Mouse (Mus musculus) limb, embryonic 11.5 days (tissue): ENCODE data around the gene Hras. TPM values are rescaled to one million over a fixed set of nuclear protein-coding genes. Genes with fewer than 3 reads are reported as not detected.

Source experiments
- ATAC-seq: fragments of 200-750 bp; cut with Nextera tagmentation; 2 replicates; pipeline ENCODE4 v1.8.0; 2017; ENCODE audit warnings: low read depth; ENCODE audit not compliant: insufficient number of reproducible peaks, low FRiP score, low TSS enrichment
- DNase-seq: peaks from one replicate; pipeline ENCODE4 v3.0.0-alpha.2; 2015; ENCODE audit warnings: low spot score
- H3K27ac ChIP-seq: fragments of 300-500 bp; sonication (generic); replicated peaks from 2 replicates; pipeline ENCODE4 v1.5.1; 2014; ENCODE audit warnings: low read depth, mild to moderate bottlenecking, low read length
- H3K27me3 ChIP-seq: fragments of 300-500 bp; sonication (generic); 2 replicates; pipeline ENCODE4 v1.6.1; 2014; ENCODE audit warnings: mild to moderate bottlenecking, low read length, mixed read lengths; ENCODE audit not compliant: control insufficient read depth, insufficient read depth
- H3K36me3 ChIP-seq: fragments of 300-500 bp; sonication (generic); 2 replicates; pipeline ENCODE4 v1.6.1; 2014; ENCODE audit warnings: mild to moderate bottlenecking, low read length, moderate library complexity, mixed read lengths; ENCODE audit not compliant: control insufficient read depth, insufficient read depth
- H3K4me1 ChIP-seq: fragments of 300-500 bp; sonication (generic); 2 replicates; pipeline ENCODE4 v1.6.1; 2014; ENCODE audit warnings: low read length, mixed read lengths; ENCODE audit not compliant: control insufficient read depth, insufficient read depth
- H3K4me2 ChIP-seq: fragments of 300-500 bp; sonication (generic); 2 replicates; pipeline ENCODE4 v1.6.1; 2014; ENCODE audit warnings: low read depth, mild to moderate bottlenecking, moderate library complexity; ENCODE audit not compliant: severe bottlenecking
- H3K4me3 ChIP-seq: fragments of 300-500 bp; sonication (generic); 2 replicates; pipeline ENCODE4 v1.5.1; 2014; ENCODE audit warnings: low read depth, low read length
- H3K9ac ChIP-seq: fragments of 300-500 bp; sonication (generic); 2 replicates; pipeline ENCODE4 v1.6.1; 2014; ENCODE audit warnings: mild to moderate bottlenecking, low read length
- H3K9me3 ChIP-seq: fragments of 300-500 bp; sonication (generic); 2 replicates; pipeline ENCODE4 v1.6.1; 2016; ENCODE audit warnings: low read length; ENCODE audit not compliant: control insufficient read depth
- WGBS: fragments of 180-500 bp; shearing (Covaris S2); extraction: QIAGEN DNeasy Blood & Tissue Kit; methylation state at CpG from one replicate; pipeline ENCODE4 v1.1.7; 2014; 5-methylcytosine and 5-hydroxymethylcytosine counted together
- polyA plus RNA-seq: library from polyadenylated mRNA; unstranded; fragments of >200 nt; fragmentation: Nextera tagmentation; extraction: Ambion mirVana; gene quantifications from 2 replicates; pipeline ENCODE4 v1.2.1, GENCODE M21; 2014

Hras gene
- polyA plus RNA-seq, 1 experiment from 2014 or later = 98.7 TPM

- ATAC-seq = no peak
- H3K4me1 ChIP-seq = peaks cover 7% of the 10 kb centered on the region
- H3K4me2 ChIP-seq = no peak overlapping the region
- DNase-seq = no peak
- no peaks in the 10 kb centered on the region for H3K9me3 ChIP-seq
- 73% methylated on average over 3 of the region's 3 CpGs for WGBS
- no peak overlapping the region for H3K9ac ChIP-seq
- peaks cover 18% of the 10 kb centered on the region for H3K36me3 ChIP-seq
- no peak overlapping the region for H3K27ac ChIP-seq
- no peaks in the 10 kb centered on the region for H3K27me3 ChIP-seq
- H3K4me3 ChIP-seq = no peak overlapping the region
Observed at GRCm38 (mm10) chr7:141188194-141188593, 5.6 kb downstream of the Hras start.

GRCm38 (mm10) chr7:141176173-141176572 lies 17.6 kb downstream of the Hras start:
- Histone ChIP-seq H3K4me3 (no peak overlapping the region), H3K9me3 (no peaks in the 10 kb centered on the region), H3K36me3 (no peaks in the 10 kb centered on the region), H3K9ac (no peak overlapping the region), H3K4me2 (no peak overlapping the region), H3K27ac (no peak overlapping the region), H3K4me1 (peaks cover 8% of the 10 kb centered on the region), H3K27me3 (no peaks in the 10 kb centered on the region)
- DNase-seq = peak; percentile 93
- WGBS = 6% methylated on average over 8 of the region's 8 CpGs
- no peak for ATAC-seq

GRCm38 (mm10) chr7:141175068-141175467 lies 18.7 kb downstream of the Hras start:
- Histone ChIP-seq H3K9me3 (no peaks in the 10 kb centered on the region), H3K27me3 (no peaks in the 10 kb centered on the region), H3K4me3 (no peak overlapping the region), H3K27ac (no peak overlapping the region), H3K36me3 (no peaks in the 10 kb centered on the region), H3K4me2 (no peak overlapping the region), H3K4me1 (peaks cover 8% of the 10 kb centered on the region), H3K9ac (no peak overlapping the region)
- WGBS = 85% methylated on average over 4 of the region's 4 CpGs
- DNase-seq (no peak), ATAC-seq (no peak)

DNA sequence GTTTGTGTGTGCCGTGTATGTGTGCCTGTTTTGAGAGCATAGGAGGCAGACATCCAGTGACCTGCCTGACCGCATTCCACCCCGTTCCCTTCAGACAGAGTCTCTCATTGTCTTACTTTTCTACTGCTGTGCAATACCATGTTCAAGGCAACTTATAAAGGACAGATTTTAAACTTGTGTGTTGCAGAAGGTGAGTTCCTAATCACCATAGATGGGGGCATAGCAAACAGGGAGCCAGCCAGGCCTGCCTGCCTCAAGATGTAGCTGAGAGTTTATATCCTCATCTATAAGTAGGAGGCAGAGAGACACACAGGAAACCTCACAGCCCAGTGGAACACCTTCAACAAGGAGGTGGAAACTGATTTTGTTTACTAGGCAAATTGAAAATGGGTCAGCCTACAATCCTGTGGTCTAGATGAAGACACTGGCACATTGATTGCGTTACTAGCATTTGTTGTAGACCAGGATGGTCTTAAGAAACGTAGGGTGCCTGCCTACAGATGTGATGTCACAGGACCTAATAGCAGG lies 20.4 kb downstream of the Hras start:
- no peak overlapping the region; the same call in 1 of the 2 replicates for H3K9ac ChIP-seq
- H3K27ac ChIP-seq = peak overlapping the region; percentile 59; the same call in 1 of the 2 replicates
- DNase-seq = no peak
- H3K27me3 ChIP-seq = no peaks in the 10 kb centered on the region
- ATAC-seq = no peak
- H3K9me3 ChIP-seq = no peaks in the 10 kb centered on the region
- H3K4me3 ChIP-seq = no peak overlapping the region
- peaks cover 8% of the 10 kb centered on the region for H3K4me1 ChIP-seq
- no peaks in the 10 kb centered on the region for H3K36me3 ChIP-seq
- 91% methylated on average over 5 of the region's 5 CpGs for WGBS
- peak overlapping the region; percentile 61 for H3K4me2 ChIP-seq

GRCm38 (mm10) chr7:141172116-141173006 lies 21.4 kb downstream of the Hras start, which contains the start of gene Rnh1:
Gene Rnh1, minus strand, starts transcription at chr7:141172857.
- Histone ChIP-seq H3K4me1 (peaks cover 12% of the 10 kb centered on the region), H3K27ac (peak within 1 kb of the TSS; percentile 86), H3K4me2 (peak within 1 kb of the TSS; percentile 61), H3K9me3 (no peaks in the 10 kb centered on the region), H3K36me3 (no peaks in the 10 kb centered on the region), H3K4me3 (peak within 1 kb of the TSS; percentile 44), H3K9ac (peak within 1 kb of the TSS; percentile 65), H3K27me3 (no peaks in the 10 kb centered on the region)
- DNase-seq = peak; percentile 94
- 5% methylated on average over 55 of the region's 55 CpGs for WGBS
- ATAC-seq = peak; percentile 95

DNA sequence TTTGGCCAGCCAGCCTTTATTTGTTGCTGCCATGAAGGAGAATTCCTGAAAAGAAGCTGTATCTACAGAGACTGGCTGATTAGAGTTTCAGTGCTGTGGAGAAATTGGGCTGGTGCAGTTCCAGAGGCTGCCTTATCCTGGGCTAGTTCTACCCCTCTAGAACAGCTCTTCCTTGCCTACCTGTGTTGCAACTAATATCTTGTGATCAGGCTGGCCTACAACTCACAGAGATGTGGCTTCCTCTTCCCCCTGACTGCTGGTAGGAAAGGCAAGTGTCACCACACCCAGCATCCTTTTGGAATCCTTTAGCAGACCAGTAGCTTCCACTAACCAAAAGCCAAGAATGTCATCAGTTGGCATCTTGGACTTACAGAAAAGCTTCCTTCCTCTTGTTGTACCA lies 23.9 kb downstream of the Hras start:
- peaks cover 12% of the 10 kb centered on the region for H3K4me1 ChIP-seq
- H3K4me2 ChIP-seq = no peak overlapping the region
- H3K36me3 ChIP-seq = no peaks in the 10 kb centered on the region
- ATAC-seq (no peak), DNase-seq (no peak)
- H3K27me3 ChIP-seq = no peaks in the 10 kb centered on the region
- no peak overlapping the region for H3K4me3 ChIP-seq
- H3K9me3 ChIP-seq = no peaks in the 10 kb centered on the region
- H3K27ac ChIP-seq = no peak overlapping the region
- no peak overlapping the region for H3K9ac ChIP-seq

DNA sequence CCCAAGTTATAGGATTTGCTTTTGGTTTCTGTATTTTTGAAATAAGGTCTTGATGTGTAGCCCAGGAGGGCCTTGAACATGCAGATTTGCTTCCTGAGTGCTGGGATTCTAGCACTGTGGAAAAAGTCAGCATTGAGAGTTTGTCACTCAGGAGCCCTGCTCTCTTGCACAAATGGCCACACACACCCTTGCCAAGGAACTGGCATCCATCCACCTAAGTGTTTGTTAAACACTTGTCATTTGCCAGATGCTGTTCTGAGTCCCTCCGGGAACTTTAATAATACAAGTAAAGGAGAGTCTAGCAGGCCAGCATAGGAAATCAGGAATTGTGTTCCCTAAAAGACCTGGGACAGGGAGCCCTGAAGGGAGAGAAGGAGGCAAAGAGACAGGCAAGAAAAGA lies 24.5 kb downstream of the Hras start:
- H3K9ac ChIP-seq = no peak overlapping the region
- no peak overlapping the region for H3K4me2 ChIP-seq
- H3K36me3 ChIP-seq = no peaks in the 10 kb centered on the region

GRCm38 (mm10) chr7:141168518-141168953 lies 25.3 kb downstream of the Hras start:
- peak; percentile 61 for DNase-seq
- WGBS = 2% methylated on average over 22 of the region's 22 CpGs
- no peak overlapping the region for H3K27ac ChIP-seq

More for the DNA sequence above, 24.5 kb downstream of the Hras start:
- H3K27ac ChIP-seq = no peak overlapping the region
- ATAC-seq (no peak), DNase-seq (no peak)
- no peaks in the 10 kb centered on the region for H3K9me3 ChIP-seq
- no peaks in the 10 kb centered on the region for H3K27me3 ChIP-seq
- peaks cover 12% of the 10 kb centered on the region for H3K4me1 ChIP-seq
- WGBS = 91% methylated on average over 1 of the region's 1 CpGs
- no peak overlapping the region for H3K4me3 ChIP-seq

More at GRCm38 (mm10) chr7:141168518-141168953, 25.3 kb downstream of the Hras start:
- H3K4me3 ChIP-seq = peak overlapping the region; percentile 47
- peaks cover 12% of the 10 kb centered on the region for H3K4me1 ChIP-seq
- H3K4me2 ChIP-seq = peak overlapping the region; percentile 78
- H3K36me3 ChIP-seq = peaks cover 2% of the 10 kb centered on the region; the same call in 1 of the 2 replicates
- peak overlapping the region; percentile 78 for H3K9ac ChIP-seq
- no peaks in the 10 kb centered on the region for H3K9me3 ChIP-seq
- no peak for ATAC-seq
- H3K27me3 ChIP-seq = no peaks in the 10 kb centered on the region
